Mouse (Mus musculus): Measurements from ENCODE around the gene Mcoln2. TPM values are rescaled to one million over a fixed set of nuclear protein-coding genes. Genes with fewer than 3 reads are reported as not detected.

Gene Mcoln2
- polyA plus RNA-seq, 1 experiment from 2014 or later = 0.36 TPM

DNA sequence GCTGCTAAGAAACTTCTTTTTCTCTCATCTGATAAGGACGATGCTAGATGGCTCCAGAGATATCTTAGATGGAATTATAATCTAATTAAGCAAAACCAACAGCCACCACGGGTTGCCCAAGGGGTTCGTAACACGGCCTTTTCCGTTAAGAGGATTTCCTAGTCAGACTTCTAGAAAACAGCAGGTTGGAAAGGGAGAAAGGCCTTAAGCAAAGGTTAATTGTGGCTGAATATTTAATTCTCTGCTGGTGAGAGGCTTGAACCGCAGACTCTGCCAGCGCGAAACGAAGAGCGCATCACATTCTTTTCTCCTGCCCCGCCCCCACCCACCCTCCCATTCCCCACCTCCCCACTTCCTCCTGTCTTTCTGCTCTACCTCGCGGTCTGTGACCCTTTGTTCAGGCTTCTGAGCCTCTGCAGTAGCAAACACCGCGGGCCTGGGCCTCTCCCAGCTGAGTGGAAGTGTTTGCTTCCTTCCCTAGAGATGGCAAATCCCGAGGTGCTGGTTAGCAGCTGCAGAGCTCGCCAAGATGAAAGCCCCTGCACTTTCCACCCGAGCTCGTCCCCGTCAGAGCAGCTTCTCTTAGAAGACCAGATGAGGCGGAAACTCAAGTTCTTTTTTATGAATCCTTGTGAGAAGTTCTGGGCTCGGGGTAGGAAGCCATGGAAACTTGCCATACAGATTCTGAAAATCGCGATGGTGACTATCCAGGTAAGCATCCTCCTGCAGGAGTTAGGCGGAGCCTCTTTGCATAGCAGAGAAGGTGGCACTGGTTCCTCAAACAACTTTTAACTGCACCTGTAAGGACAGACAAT, 28.1 kb upstream of the Mcoln2 start:
- H3K27ac ChIP-seq (replicated peaks) = no peak overlapping the region
- 0 out of 2 replicates have a peak, but pooled peaks have one; percentile 42 for ATAC-seq (ENCODE audit: low read depth)
- peaks cover 28% of the 10 kb centered on the region for H3K27me3 ChIP-seq
- H3K9ac ChIP-seq = 0 out of 2 replicates have a peak overlapping the region, but pooled peaks have one; percentile 1
- peak overlapping the region; percentile 10; the same call in 1 of the 2 replicates for H3K4me3 ChIP-seq
- WGBS = 10% methylated on average over 25 of the region's 25 CpGs
- H3K36me3 ChIP-seq = no peaks in the 10 kb centered on the region
- peak overlapping the region; percentile 43 for H3K4me2 ChIP-seq
- H3K4me1 ChIP-seq (replicated peaks) = peaks cover 21% of the 10 kb centered on the region
- no peaks in the 10 kb centered on the region for H3K9me3 ChIP-seq

DNA sequence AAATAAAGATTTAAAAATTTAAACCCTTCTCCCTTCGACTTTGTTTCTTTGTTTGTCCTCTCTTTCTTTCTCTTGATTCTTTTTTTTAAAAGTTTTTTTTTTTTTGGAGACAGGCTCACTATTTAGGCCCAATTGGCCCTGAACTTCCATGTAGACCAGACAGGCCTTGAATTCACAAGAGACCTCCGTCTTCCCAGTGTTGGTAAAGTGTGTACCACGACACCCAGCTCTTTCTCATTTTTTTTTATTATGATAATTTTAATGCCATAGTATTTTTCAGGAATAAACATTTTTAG, 27.6 kb upstream of the Mcoln2 start:
- Histone ChIP-seq H3K9me3 (no peaks in the 10 kb centered on the region), H3K27me3 (peaks cover 22% of the 10 kb centered on the region), H3K4me3 (no peak overlapping the region), H3K4me2 (no peak overlapping the region), H3K36me3 (no peaks in the 10 kb centered on the region), H3K4me1 (replicated peaks) (peaks cover 21% of the 10 kb centered on the region), H3K9ac (no peak overlapping the region), H3K27ac (replicated peaks) (no peak overlapping the region)
- ATAC-seq (ENCODE audit: low read depth) = no peak
- WGBS = 51% methylated on average over 3 of the region's 3 CpGs

DNA sequence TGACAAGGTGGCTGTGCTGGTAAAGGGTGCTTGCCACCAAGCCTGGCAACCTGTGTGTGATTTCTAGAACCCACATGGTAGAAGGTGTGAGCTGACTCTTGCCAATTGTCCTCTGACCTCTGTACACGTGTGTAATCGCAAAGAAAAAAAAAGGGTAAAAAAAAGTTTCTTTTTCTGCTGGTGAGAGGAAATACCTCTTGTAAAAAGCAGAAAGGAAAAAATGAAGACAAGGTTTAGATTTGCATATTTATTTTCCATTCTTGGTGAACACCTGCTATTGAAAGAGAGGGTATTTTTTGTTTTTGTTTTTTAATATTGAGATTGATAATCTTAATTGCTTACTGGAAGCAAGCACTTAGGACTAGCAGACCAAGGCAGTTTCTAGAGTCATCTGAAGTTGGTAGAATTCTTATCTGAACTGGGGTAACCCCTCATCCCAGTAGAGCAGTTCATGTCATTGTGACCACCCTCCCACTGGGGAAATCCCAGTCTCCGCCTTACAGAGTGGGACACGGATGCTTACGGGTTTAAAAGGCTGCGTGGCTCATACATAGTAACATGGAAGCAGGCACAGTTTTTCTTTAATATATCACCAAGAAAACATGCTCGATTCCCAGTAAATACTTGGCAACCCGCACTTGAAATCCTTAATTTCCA, 26.7 kb upstream of the Mcoln2 start:
- no peak overlapping the region for H3K9ac ChIP-seq
- WGBS = 80% methylated on average over 8 of the region's 8 CpGs
- H3K36me3 ChIP-seq = no peaks in the 10 kb centered on the region
- H3K4me2 ChIP-seq = no peak overlapping the region
- peaks cover 16% of the 10 kb centered on the region for H3K4me1 ChIP-seq (replicated peaks)
- no peak for ATAC-seq (ENCODE audit: low read depth)
- no peak overlapping the region for H3K4me3 ChIP-seq
- no peak overlapping the region for H3K27ac ChIP-seq (replicated peaks)
- H3K9me3 ChIP-seq = no peaks in the 10 kb centered on the region
- peaks cover 14% of the 10 kb centered on the region for H3K27me3 ChIP-seq

- Histone ChIP-seq H3K4me1 (replicated peaks) (peaks cover 16% of the 10 kb centered on the region), H3K36me3 (no peaks in the 10 kb centered on the region), H3K27ac (replicated peaks) (no peak overlapping the region), H3K4me3 (no peak overlapping the region), H3K9me3 (no peaks in the 10 kb centered on the region), H3K9ac (no peak overlapping the region), H3K4me2 (no peak overlapping the region), H3K27me3 (peaks cover 8% of the 10 kb centered on the region)
- no peak for ATAC-seq (ENCODE audit: low read depth)
- 62% methylated on average over 9 of the region's 9 CpGs for WGBS
Measured at GRCm38 (mm10) chr3:146123464-146123825, 26.2 kb upstream of the Mcoln2 start.

GRCm38 (mm10) chr3:146127205-146127604, 22.4 kb upstream of the Mcoln2 start:
- Histone ChIP-seq H3K9me3 (no peaks in the 10 kb centered on the region), H3K4me3 (no peak overlapping the region), H3K4me2 (no peak overlapping the region), H3K4me1 (replicated peaks) (peaks cover 6% of the 10 kb centered on the region; the same call in 1 of the 2 replicates), H3K9ac (no peak overlapping the region), H3K36me3 (no peaks in the 10 kb centered on the region), H3K27me3 (no peaks in the 10 kb centered on the region), H3K27ac (replicated peaks) (no peak overlapping the region)
- WGBS = 80% methylated on average over 6 of the region's 6 CpGs
- ATAC-seq (ENCODE audit: low read depth) = no peak

DNA sequence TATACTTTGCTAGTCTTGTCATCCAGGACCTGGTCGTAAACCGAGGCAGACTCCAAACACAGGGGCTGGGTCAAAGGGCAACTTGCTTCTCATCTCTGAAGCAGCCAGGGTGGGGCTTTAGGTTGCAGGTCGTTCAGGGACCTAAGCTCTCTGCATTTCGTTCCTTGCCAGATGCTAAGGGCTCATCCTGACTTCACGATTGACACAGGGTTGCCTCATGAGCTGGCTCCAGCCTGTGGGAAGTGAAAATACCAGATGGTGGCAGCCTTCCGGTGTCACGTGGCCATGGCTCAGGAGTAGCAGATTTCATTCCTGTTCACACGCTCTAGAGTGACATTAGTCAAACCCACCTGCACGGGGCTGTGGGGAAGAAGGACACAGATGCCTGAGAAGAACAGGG, 14.8 kb upstream of the Mcoln2 start:
- Histone ChIP-seq H3K36me3 (no peaks in the 10 kb centered on the region), H3K27me3 (no peaks in the 10 kb centered on the region), H3K4me2 (no peak overlapping the region), H3K9ac (no peak overlapping the region), H3K9me3 (0 out of 2 replicates have a peak, but pooled peaks cover 2% of the 10 kb centered on the region), H3K27ac (replicated peaks) (no peak overlapping the region), H3K4me3 (no peak overlapping the region), H3K4me1 (replicated peaks) (no peaks in the 10 kb centered on the region)
- WGBS = 77% methylated on average over 9 of the region's 9 CpGs
- no peak for ATAC-seq (ENCODE audit: low read depth)

- Histone ChIP-seq H3K9me3 (0 out of 2 replicates have a peak, but pooled peaks cover 2% of the 10 kb centered on the region), H3K27me3 (no peaks in the 10 kb centered on the region), H3K4me3 (no peak overlapping the region), H3K36me3 (no peaks in the 10 kb centered on the region), H3K4me1 (replicated peaks) (no peaks in the 10 kb centered on the region), H3K4me2 (no peak overlapping the region), H3K27ac (replicated peaks) (no peak overlapping the region), H3K9ac (no peak overlapping the region)
- ATAC-seq (ENCODE audit: low read depth) = no peak
- WGBS = 77% methylated on average over 2 of the region's 2 CpGs
Measured at GRCm38 (mm10) chr3:146135417-146135816, 14.2 kb upstream of the Mcoln2 start.

DNA sequence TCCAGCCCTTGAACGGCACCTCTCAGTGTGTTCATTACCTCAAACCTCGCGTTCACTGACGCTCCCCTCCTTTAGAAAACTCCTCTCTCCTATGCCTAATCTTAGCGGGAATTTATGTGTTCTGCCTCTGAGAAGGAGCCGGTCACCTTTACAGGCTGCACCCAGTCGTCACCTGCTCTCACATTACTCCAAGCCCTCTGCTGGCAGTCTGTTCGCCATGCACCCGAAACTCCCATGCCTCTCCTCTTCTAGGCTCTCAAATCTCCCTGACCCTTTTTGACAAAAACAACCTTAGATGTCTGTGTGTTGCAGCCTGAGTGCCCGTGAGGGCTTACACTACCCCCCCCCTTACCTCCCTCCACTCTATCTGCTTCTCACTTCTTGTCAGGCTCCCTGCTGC, 13.2 kb upstream of the Mcoln2 start:
- Histone ChIP-seq H3K27me3 (no peaks in the 10 kb centered on the region), H3K9ac (no peak overlapping the region), H3K36me3 (no peaks in the 10 kb centered on the region), H3K4me2 (no peak overlapping the region), H3K4me3 (no peak overlapping the region), H3K9me3 (0 out of 2 replicates have a peak, but pooled peaks cover 2% of the 10 kb centered on the region), H3K4me1 (replicated peaks) (no peaks in the 10 kb centered on the region), H3K27ac (replicated peaks) (no peak overlapping the region)
- ATAC-seq (ENCODE audit: low read depth) = no peak
- WGBS = 36% methylated on average over 10 of the region's 10 CpGs

DNA sequence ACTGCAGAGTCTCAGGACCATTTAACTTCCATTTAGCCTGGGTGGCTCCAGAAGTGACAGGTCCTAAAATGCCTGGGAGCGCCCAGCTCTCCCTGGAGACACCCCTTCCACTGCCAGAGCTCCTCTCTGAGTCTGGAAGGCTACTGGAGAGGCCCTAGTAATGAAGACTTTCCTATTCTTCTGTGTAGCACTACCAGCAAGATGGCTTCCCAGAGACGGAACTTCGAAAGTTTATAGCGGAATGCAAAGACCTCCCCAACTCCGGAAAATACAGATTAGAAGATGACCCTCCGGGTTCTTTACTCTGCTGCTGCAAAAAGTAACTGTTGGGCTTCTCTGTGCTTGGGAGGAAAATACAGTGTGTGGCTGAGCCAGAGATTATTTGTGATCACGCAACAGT, 9.4 kb upstream of the Mcoln2 start:
- ATAC-seq (ENCODE audit: low read depth) = no peak
- no peak overlapping the region for H3K4me2 ChIP-seq
- 95% methylated on average over 7 of the region's 7 CpGs for WGBS
- H3K4me3 ChIP-seq = no peak overlapping the region
- H3K4me1 ChIP-seq (replicated peaks) = no peaks in the 10 kb centered on the region
- peaks cover 3% of the 10 kb centered on the region for H3K9me3 ChIP-seq
- H3K27me3 ChIP-seq = no peaks in the 10 kb centered on the region
- no peaks in the 10 kb centered on the region for H3K36me3 ChIP-seq
- no peak overlapping the region for H3K27ac ChIP-seq (replicated peaks)
- no peak overlapping the region for H3K9ac ChIP-seq

DNA sequence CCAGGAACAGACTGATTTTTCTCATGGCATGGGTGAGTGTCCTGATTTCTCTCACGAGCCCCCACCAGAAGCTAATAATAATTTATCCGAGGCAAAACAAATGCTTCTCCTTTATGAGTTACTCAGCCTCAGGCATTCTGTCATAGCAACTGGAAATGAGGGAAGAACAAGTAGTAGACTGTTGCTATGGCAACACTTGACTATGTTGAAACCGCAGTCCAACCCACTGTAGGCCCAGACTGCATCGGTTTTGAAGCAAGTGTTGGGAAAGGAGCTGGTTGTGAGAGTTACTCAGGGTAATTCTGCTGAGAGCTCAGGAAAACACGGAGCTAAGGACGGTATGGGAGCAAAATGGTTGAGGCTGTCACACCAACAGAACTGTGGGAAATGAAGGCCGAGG, 7.1 kb upstream of the Mcoln2 start:
- Histone ChIP-seq H3K4me3 (no peak overlapping the region), H3K27me3 (no peaks in the 10 kb centered on the region), H3K9ac (no peak overlapping the region), H3K36me3 (no peaks in the 10 kb centered on the region), H3K9me3 (peaks cover 5% of the 10 kb centered on the region), H3K4me2 (no peak overlapping the region), H3K4me1 (replicated peaks) (no peaks in the 10 kb centered on the region), H3K27ac (replicated peaks) (no peak overlapping the region)
- ATAC-seq (ENCODE audit: low read depth) = no peak
- WGBS = 79% methylated on average over 7 of the region's 7 CpGs

GRCm38 (mm10) chr3:146145501-146145900, 4.1 kb upstream of the Mcoln2 start:
- H3K9ac ChIP-seq = no peak overlapping the region
- H3K4me2 ChIP-seq = no peak overlapping the region
- no peaks in the 10 kb centered on the region for H3K36me3 ChIP-seq
- peaks cover 22% of the 10 kb centered on the region for H3K27me3 ChIP-seq
- H3K9me3 ChIP-seq = peaks cover 5% of the 10 kb centered on the region
- no peak for ATAC-seq (ENCODE audit: low read depth)
- H3K27ac ChIP-seq (replicated peaks) = no peak overlapping the region
- H3K4me1 ChIP-seq (replicated peaks) = peaks cover 9% of the 10 kb centered on the region
- WGBS = 54% methylated on average over 5 of the region's 5 CpGs
- H3K4me3 ChIP-seq = no peak overlapping the region

DNA sequence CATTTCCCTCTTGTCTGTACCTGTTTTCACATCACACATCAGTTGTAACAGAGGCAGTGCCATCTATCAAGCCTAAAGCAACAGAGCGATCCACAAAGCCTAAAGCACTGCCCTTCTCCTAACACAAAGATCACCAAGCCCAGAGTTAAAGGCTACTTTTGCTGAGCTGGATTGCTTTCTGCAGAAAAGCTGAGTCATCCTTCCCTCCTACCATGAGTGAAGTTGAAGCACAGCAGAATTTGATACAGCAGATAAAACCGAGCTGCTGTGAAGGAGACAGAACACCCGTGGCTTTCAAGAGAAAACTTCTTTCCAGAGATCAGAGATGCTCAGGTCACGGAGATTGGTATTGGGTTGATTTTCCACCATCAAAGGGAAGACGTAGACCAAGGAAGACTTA, 3.5 kb upstream of the Mcoln2 start:
- 75% methylated on average over 5 of the region's 5 CpGs for WGBS

More for the DNA sequence above, 3.5 kb upstream of the Mcoln2 start:
- H3K4me2 ChIP-seq = no peak overlapping the region
- no peak overlapping the region for H3K27ac ChIP-seq (replicated peaks)
- H3K27me3 ChIP-seq = peaks cover 28% of the 10 kb centered on the region
- ATAC-seq (ENCODE audit: low read depth) = no peak
- H3K36me3 ChIP-seq = no peaks in the 10 kb centered on the region
- H3K4me3 ChIP-seq = no peak overlapping the region
- peaks cover 5% of the 10 kb centered on the region for H3K9me3 ChIP-seq
- H3K9ac ChIP-seq = no peak overlapping the region
- H3K4me1 ChIP-seq (replicated peaks) = peaks cover 13% of the 10 kb centered on the region
